Mouse (Mus musculus) spleen, postnatal 10 days (tissue): ENCODE data around the gene Gm5431.
A peak's percentile ranks its signal among the peaks of the same experiment; 100 is the strongest.
"Not testable (repeated sequence)": the region's sequence is repeated elsewhere in the genome, so short reads cannot be mapped to it uniquely, and the experiment has no call there.

ENCODE experiments used
- DNase-seq, 2 experiments: peaks; one replicate each; pipeline ENCODE4 v3.0.0; 2021 to 2022; ENCODE audit warnings: low spot score in 2 of 2

The Gm5431 gene

GRCm38 (mm10) chr11:48871201-48871772 lies 30.7 kb downstream of the Gm5431 start, which contains the start of gene Irgm1:
Gene Irgm1, minus strand, starts transcription at chr11:48871683.
- DNase-seq = peak; percentile 71 to 85

GRCm38 (mm10) chr11:48870781-48871180 lies 31.2 kb downstream of the Gm5431 start:
- DNase-seq = peak in 1 of 2 experiments; percentile 28

- DNase-seq = peak in 1 of 2 experiments; percentile 32
These were observed 32.5 kb downstream of the Gm5431 start for GRCm38 (mm10) chr11:48869380-48870110.

- no peak for DNase-seq
These were observed 35.5 kb downstream of the Gm5431 start for GRCm38 (mm10) chr11:48866481-48866880.

- DNase-seq = no peak
These were observed 38.2 kb downstream of the Gm5431 start for GRCm38 (mm10) chr11:48863808-48864207.

- DNase-seq = no peak
These were observed 39.2 kb downstream of the Gm5431 start for GRCm38 (mm10) chr11:48862784-48863319.

GRCm38 (mm10) chr11:48859014-48859413 lies 43.0 kb downstream of the Gm5431 start:
- peak in 1 of 2 experiments; percentile 74 for DNase-seq

GRCm38 (mm10) chr11:48853474-48854180 lies 48.4 kb downstream of the Gm5431 start:
- DNase-seq = peak; percentile 84 to 87

GRCm38 (mm10) chr11:48852624-48853473 lies 49.2 kb downstream of the Gm5431 start:
- DNase-seq = peak in 1 of 2 experiments; percentile 43

- no peak for DNase-seq
These were observed 49.8 kb downstream of the Gm5431 start for GRCm38 (mm10) chr11:48852190-48852589.

GRCm38 (mm10) chr11:48851270-48851995 lies 50.6 kb downstream of the Gm5431 start:
- no peak for DNase-seq

- DNase-seq = no peak
These were observed 51.8 kb downstream of the Gm5431 start for GRCm38 (mm10) chr11:48850240-48850639.

- no peak for DNase-seq
These were observed 55.1 kb downstream of the Gm5431 start for GRCm38 (mm10) chr11:48846881-48847280.

GRCm38 (mm10) chr11:48846362-48846761 lies 55.7 kb downstream of the Gm5431 start:
- not testable (repeated sequence) for DNase-seq

GRCm38 (mm10) chr11:48845244-48845815 lies 56.7 kb downstream of the Gm5431 start:
- DNase-seq = no peak

- DNase-seq = no peak
These were observed 57.7 kb downstream of the Gm5431 start for GRCm38 (mm10) chr11:48844309-48844708.

- DNase-seq = peak in 1 of 2 experiments; percentile 46
These were observed 58.8 kb downstream of the Gm5431 start for GRCm38 (mm10) chr11:48843202-48843601.

GRCm38 (mm10) chr11:48842378-48842792 lies 59.6 kb downstream of the Gm5431 start:
- no peak for DNase-seq

- DNase-seq = no peak
These were observed 60.8 kb downstream of the Gm5431 start for GRCm38 (mm10) chr11:48841213-48841612.

GRCm38 (mm10) chr11:48840805-48841204 lies 61.2 kb downstream of the Gm5431 start:
- DNase-seq = no peak
